Mouse (Mus musculus): Measurements from ENCODE around the gene Psma4. TPM values are rescaled to one million over a fixed set of nuclear protein-coding genes. Genes with fewer than 3 reads are reported as not detected.

Gene Psma4
- polyA plus RNA-seq (2016; fragmentation: Nextera tagmentation; extraction: Ambion mirVana) = 301 and 314 TPM in 2 replicates

- H3K4me1 ChIP-seq = peaks cover 12% of the 10 kb centered on the region
- WGBS = under 1% methylated on average over 65 of the region's 65 CpGs
- no peaks in the 10 kb centered on the region for H3K27me3 ChIP-seq
- peak within 1 kb of the TSS; percentile 95 for H3K27ac ChIP-seq
- peak within 1 kb of the TSS; percentile 87 for H3K9ac ChIP-seq
- H3K36me3 ChIP-seq = peaks cover 29% of the 10 kb centered on the region
- peak within 1 kb of the TSS; percentile 86 for H3K4me3 ChIP-seq
- peak; percentile 100 for ATAC-seq (ENCODE audit: insufficient number of reproducible peaks, insufficient read depth, low FRiP score, low TSS enrichment)
- no peaks in the 10 kb centered on the region for H3K9me3 ChIP-seq
- H3K4me2 ChIP-seq (replicated peaks) = peak within 1 kb of the TSS; percentile 60
Measured at GRCm38 (mm10) chr9:54950575-54951321, at the start of gene Psma4, which contains the start of gene AY074887. TSS of gene Psma4 (plus strand) at chr9:54950790. TSS of gene AY074887 (minus strand) at chr9:54950998.

DNA sequence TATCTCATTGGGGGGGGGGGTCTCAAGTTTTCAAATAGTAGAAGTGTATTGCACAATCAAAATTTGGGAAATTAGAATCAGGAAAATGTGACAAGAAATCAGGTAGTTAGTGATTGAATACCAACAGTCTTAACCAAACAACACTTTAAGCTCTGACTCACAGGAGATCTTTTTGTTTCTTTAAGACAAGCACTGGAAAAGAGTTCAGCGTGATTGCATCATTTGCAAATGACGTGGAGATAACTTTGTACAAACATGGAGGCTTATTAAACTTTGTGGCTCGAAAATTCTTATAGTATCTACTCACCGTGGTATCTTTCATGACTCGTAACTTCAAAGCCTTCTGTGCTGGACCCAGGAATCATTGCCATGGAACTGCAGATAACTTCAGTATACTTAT, 41.1 kb upstream of the Psma4 start:
- H3K27me3 ChIP-seq = no peaks in the 10 kb centered on the region
- ATAC-seq (ENCODE audit: insufficient number of reproducible peaks, insufficient read depth, low FRiP score, low TSS enrichment) = no peak
- H3K4me1 ChIP-seq = no peaks in the 10 kb centered on the region
- WGBS = 91% methylated on average over 5 of the region's 5 CpGs
- H3K4me3 ChIP-seq = no peak overlapping the region
- H3K27ac ChIP-seq = no peak overlapping the region
- no peak overlapping the region for H3K4me2 ChIP-seq (replicated peaks)
- no peak overlapping the region for H3K9ac ChIP-seq
- H3K36me3 ChIP-seq = peaks cover 43% of the 10 kb centered on the region
- no peaks in the 10 kb centered on the region for H3K9me3 ChIP-seq

DNA sequence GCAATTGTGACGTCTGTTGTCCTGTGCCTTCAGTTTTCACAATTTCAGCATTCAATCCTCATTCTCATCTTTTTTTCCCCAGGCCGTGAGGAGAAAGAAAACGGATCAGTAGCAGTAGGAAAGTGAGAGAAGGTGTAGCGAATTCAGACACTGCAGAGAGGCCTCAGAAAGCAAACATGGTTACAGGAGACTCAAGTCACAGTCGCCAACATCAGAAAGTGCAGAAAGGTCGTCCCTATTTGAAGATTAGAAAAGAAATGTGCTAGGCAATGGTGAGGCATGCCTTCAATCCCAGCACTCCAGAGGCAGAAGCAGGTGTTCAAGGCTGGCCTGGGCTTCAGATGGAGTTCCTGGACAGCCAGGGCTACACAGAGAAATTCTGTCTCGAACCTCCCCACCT, 35.0 kb upstream of the Psma4 start:
- H3K4me1 ChIP-seq = peaks cover 10% of the 10 kb centered on the region; the same call in 1 of the 2 replicates
- no peak for ATAC-seq (ENCODE audit: insufficient number of reproducible peaks, insufficient read depth, low FRiP score, low TSS enrichment)
- 66% methylated on average over 7 of the region's 7 CpGs for WGBS

DNA sequence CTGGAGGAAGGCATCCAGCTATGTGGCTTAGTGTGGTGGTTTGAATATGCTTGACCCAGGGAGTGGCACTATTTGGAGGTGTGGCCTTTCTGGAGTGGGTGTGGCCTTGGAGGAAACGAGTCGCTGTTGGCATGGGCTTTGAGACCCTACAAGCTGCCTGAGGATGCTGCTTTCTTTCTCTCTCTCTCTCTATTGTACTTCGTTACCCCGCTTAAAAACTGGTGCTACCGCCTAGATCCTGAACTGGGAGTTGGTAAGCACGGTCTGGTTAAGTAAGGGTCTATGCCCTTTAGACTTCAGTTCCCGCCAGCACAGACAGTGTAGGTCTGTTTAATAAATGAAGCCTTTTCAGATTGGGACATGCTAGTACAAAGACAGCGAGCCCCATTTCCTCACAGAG, 34.2 kb upstream of the Psma4 start:
- H3K4me2 ChIP-seq (replicated peaks) = peak overlapping the region; percentile 83
- H3K4me1 ChIP-seq = peaks cover 10% of the 10 kb centered on the region; the same call in 1 of the 2 replicates
- no peak for ATAC-seq (ENCODE audit: insufficient number of reproducible peaks, insufficient read depth, low FRiP score, low TSS enrichment)
- 0 out of 2 replicates have a peak overlapping the region, but pooled peaks have one; percentile 10 for H3K9ac ChIP-seq
- H3K36me3 ChIP-seq = peaks cover 5% of the 10 kb centered on the region; the same call in 1 of the 2 replicates
- 75% methylated on average over 8 of the region's 8 CpGs for WGBS
- peak overlapping the region; percentile 74 for H3K4me3 ChIP-seq
- H3K27me3 ChIP-seq = no peaks in the 10 kb centered on the region
- H3K27ac ChIP-seq = no peak overlapping the region
- H3K9me3 ChIP-seq = no peaks in the 10 kb centered on the region

More for the DNA sequence above, 35.0 kb upstream of the Psma4 start:
- no peaks in the 10 kb centered on the region for H3K27me3 ChIP-seq
- H3K27ac ChIP-seq = no peak overlapping the region
- H3K4me2 ChIP-seq (replicated peaks) = no peak overlapping the region
- H3K4me3 ChIP-seq = no peak overlapping the region
- no peaks in the 10 kb centered on the region for H3K9me3 ChIP-seq
- peaks cover 8% of the 10 kb centered on the region; the same call in 1 of the 2 replicates for H3K36me3 ChIP-seq
- no peak overlapping the region for H3K9ac ChIP-seq

DNA sequence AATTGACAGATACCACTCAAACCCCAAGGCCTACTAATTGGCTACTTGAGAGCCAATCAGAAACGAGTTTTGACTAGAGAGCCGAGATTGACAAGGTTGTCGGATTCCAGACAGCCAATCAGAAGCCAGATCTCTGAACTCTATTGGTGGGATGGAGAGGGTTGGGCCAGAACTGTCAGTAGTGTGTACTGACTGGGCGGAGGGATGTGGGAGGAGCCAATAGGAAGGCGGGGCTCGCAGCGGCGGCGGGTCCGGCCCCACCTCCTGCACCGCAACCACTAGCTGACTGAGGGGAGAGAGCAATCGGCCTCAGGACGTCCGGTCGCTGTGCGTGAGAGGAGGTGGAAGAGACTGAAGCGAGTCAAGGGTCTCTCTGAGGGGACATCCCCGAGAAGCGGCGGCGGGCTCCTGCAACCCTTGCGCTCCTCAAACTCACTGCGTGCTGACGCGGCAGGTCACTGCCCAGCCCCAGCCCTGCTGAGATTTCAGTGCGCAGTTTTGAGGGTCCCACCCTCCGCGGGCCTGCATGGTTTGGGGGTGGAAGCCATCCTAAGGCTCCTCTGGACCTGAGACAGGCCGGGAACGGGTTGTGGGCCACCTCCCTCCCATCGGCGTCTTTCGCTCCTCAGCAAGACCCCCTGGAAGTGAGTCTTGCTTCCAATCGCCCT, 33.4 kb upstream of the Psma4 start, which contains the start of gene Hykk:
Gene Hykk (plus strand): TSS at position 274 of the 668 bp plus-strand sequence.
- H3K27ac ChIP-seq = peak within 1 kb of the TSS; percentile 76
- H3K4me2 ChIP-seq (replicated peaks) = peak within 1 kb of the TSS; percentile 83
- H3K36me3 ChIP-seq = peaks cover under 1% of the 10 kb centered on the region; the same call in 1 of the 2 replicates
- H3K9ac ChIP-seq = peak within 1 kb of the TSS; percentile 74
- H3K4me3 ChIP-seq = peak within 1 kb of the TSS; percentile 74
- H3K27me3 ChIP-seq = no peaks in the 10 kb centered on the region
- no peaks in the 10 kb centered on the region for H3K9me3 ChIP-seq
- ATAC-seq (ENCODE audit: insufficient number of reproducible peaks, insufficient read depth, low FRiP score, low TSS enrichment) = peak; percentile 98
- peaks cover 10% of the 10 kb centered on the region; the same call in 1 of the 2 replicates for H3K4me1 ChIP-seq
- WGBS = under 1% methylated on average over 34 of the region's 34 CpGs

DNA sequence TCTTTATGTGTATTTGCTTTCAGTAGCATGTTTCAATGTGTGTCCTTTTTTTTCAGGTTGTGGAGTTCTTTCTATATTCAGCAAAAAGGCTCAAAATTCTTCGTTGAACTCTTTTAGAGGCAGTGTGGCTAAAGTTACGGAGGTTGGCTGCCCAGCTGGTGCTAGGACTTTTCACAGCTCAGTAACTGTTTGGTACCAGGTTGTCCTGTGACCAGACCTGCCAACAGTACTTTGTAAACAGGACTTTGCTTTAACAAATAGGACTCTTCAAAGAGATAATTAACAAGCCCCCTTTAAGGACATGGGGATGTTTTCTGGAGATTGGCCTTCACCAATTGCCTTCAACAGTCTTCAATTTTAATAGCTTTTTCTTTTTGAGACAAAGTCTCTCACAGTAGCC, 32.4 kb upstream of the Psma4 start:
- H3K4me3 ChIP-seq = no peak overlapping the region
- no peak for ATAC-seq (ENCODE audit: insufficient number of reproducible peaks, insufficient read depth, low FRiP score, low TSS enrichment)

DNA sequence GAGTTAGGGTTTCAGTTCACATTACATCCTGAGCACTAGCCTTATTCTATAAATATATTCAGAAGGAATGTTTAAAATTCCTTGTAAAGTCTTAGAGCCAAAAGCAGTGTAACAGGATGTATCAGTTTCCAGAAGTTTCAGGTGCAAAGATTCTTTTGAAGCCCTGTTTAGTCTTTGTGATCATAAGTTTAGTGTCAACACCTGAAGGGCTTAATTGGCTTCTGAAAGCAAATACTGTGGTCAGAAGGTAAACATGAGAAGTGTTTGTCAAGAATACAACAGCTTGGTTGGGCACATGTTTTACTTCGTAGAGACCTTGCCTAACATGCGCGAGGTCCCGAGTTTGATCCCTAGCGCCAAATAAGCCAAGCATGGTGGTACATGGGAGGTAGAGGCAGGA, 31.8 kb upstream of the Psma4 start:
- Histone ChIP-seq H3K4me3 (no peak overlapping the region), H3K4me1 (peaks cover 10% of the 10 kb centered on the region; the same call in 1 of the 2 replicates), H3K27ac (no peak overlapping the region), H3K9ac (no peak overlapping the region), H3K9me3 (peaks cover 4% of the 10 kb centered on the region; the same call in 1 of the 2 replicates), H3K36me3 (peaks cover 9% of the 10 kb centered on the region; the same call in 1 of the 2 replicates), H3K4me2 (replicated peaks) (no peak overlapping the region), H3K27me3 (no peaks in the 10 kb centered on the region)
- whole genome bisulfite sequencing = 93% methylated on average over 5 of the region's 5 CpGs
- ATAC-seq (ENCODE audit: insufficient number of reproducible peaks, insufficient read depth, low FRiP score, low TSS enrichment) = no peak

More for the DNA sequence above, 32.4 kb upstream of the Psma4 start:
- Histone ChIP-seq H3K9me3 (peaks cover 4% of the 10 kb centered on the region; the same call in 1 of the 2 replicates), H3K36me3 (peaks cover 9% of the 10 kb centered on the region; the same call in 1 of the 2 replicates), H3K4me2 (replicated peaks) (peak overlapping the region; percentile 83), H3K9ac (no peak overlapping the region), H3K4me1 (peaks cover 10% of the 10 kb centered on the region; the same call in 1 of the 2 replicates), H3K27me3 (no peaks in the 10 kb centered on the region), H3K27ac (no peak overlapping the region)
- 73% methylated on average over 2 of the region's 2 CpGs for WGBS

DNA sequence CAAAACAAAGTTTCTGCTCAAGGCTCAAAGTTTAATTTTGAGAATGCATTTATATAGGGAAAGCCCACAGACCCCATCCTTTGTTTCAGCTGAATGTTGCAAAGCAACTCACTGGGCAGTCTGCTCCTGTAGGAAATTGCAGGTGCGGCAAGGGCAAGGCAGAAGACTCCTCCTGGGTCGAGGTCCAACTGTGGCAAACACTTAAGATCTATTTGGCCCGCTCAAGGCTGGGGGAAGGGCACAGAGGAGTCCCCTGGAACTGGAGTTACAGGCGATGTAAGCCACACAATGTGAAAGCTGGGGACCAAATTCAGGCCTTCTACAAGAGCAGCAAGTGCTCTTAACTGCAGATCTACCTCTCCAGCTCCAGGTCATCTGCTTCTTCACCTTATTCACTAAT, 30.6 kb upstream of the Psma4 start:
- Histone ChIP-seq H3K4me1 (peaks cover 10% of the 10 kb centered on the region; the same call in 1 of the 2 replicates), H3K9me3 (peaks cover 4% of the 10 kb centered on the region; the same call in 1 of the 2 replicates), H3K9ac (no peak overlapping the region), H3K4me3 (no peak overlapping the region), H3K27ac (no peak overlapping the region), H3K4me2 (replicated peaks) (no peak overlapping the region), H3K27me3 (no peaks in the 10 kb centered on the region), H3K36me3 (peaks cover 9% of the 10 kb centered on the region; the same call in 1 of the 2 replicates)
- WGBS = 58% methylated on average over 4 of the region's 4 CpGs
- ATAC-seq (ENCODE audit: insufficient number of reproducible peaks, insufficient read depth, low FRiP score, low TSS enrichment) = no peak

DNA sequence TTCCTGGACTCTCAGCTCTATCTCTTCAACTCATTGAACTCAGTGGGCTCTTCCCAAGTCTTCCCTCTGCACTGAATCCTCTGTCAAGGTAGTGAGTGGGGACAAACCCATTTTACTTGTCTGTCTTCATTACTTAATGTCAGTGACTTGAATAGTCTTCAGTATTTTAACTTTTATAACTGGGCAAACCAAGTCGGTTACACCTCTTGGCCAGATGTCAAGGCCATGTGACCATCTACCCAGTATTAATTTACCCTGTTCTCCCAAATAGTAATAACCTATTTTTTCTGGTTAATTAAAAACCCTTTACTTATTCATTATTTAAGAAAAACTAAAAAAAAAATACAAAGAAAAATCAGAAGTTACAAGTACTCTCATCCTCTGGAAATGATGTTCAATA, 19.8 kb upstream of the Psma4 start:
- Histone ChIP-seq H3K9ac (no peak overlapping the region), H3K27ac (no peak overlapping the region), H3K4me2 (replicated peaks) (no peak overlapping the region), H3K9me3 (no peaks in the 10 kb centered on the region), H3K4me3 (no peak overlapping the region), H3K36me3 (no peaks in the 10 kb centered on the region), H3K27me3 (no peaks in the 10 kb centered on the region), H3K4me1 (no peaks in the 10 kb centered on the region)
- WGBS = 73% methylated on average over 1 of the region's 1 CpGs
- no peak for ATAC-seq (ENCODE audit: insufficient number of reproducible peaks, insufficient read depth, low FRiP score, low TSS enrichment)

DNA sequence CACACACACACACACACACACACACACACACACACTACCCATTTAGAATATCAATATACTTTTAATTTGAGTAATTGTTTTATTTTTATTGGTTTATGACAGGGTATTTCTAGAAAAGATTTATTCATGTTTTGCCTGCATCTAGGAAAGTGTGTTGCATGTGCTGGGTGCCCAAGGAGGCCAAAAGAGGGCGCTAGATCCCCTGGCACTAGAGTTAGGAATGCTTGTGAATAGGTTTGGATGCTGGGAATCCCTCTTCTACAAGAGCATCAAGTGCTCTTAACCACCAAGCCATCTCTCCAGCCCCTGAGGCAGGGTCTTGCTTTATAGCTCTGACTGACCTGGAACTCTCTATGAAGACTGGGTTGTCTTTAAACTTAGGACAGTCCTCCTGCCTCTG, 18.8 kb upstream of the Psma4 start:
- Histone ChIP-seq H3K9ac (no peak overlapping the region), H3K4me1 (no peaks in the 10 kb centered on the region), H3K36me3 (no peaks in the 10 kb centered on the region), H3K4me3 (no peak overlapping the region), H3K27ac (no peak overlapping the region), H3K27me3 (no peaks in the 10 kb centered on the region), H3K4me2 (replicated peaks) (no peak overlapping the region), H3K9me3 (no peaks in the 10 kb centered on the region)
- no peak for ATAC-seq (ENCODE audit: insufficient number of reproducible peaks, insufficient read depth, low FRiP score, low TSS enrichment)
- WGBS = 5% methylated on average over 1 of the region's 1 CpGs

GRCm38 (mm10) chr9:54932379-54932778, 18.2 kb upstream of the Psma4 start:
- Histone ChIP-seq H3K36me3 (no peaks in the 10 kb centered on the region), H3K9me3 (no peaks in the 10 kb centered on the region), H3K27ac (no peak overlapping the region), H3K9ac (no peak overlapping the region), H3K4me2 (replicated peaks) (no peak overlapping the region), H3K4me1 (no peaks in the 10 kb centered on the region), H3K27me3 (no peaks in the 10 kb centered on the region), H3K4me3 (no peak overlapping the region)
- 70% methylated on average over 2 of the region's 2 CpGs for WGBS
- no peak for ATAC-seq (ENCODE audit: insufficient number of reproducible peaks, insufficient read depth, low FRiP score, low TSS enrichment)
